Mouse (Mus musculus) ovary, postnatal 10 days (tissue): ENCODE measurements around the gene Hsph1.

Experiments
- DNase-seq: peaks from one replicate; pipeline ENCODE4 v3.0.0; 2022; ENCODE audit warnings: low spot score

Gene Hsph1

GRCm38 (mm10) chr5:149636075-149636920 lies at the start of gene Hsph1:
Hsph1 (minus strand) TSS chr5:149636376.
- DNase-seq: peak; percentile 91

DNA sequence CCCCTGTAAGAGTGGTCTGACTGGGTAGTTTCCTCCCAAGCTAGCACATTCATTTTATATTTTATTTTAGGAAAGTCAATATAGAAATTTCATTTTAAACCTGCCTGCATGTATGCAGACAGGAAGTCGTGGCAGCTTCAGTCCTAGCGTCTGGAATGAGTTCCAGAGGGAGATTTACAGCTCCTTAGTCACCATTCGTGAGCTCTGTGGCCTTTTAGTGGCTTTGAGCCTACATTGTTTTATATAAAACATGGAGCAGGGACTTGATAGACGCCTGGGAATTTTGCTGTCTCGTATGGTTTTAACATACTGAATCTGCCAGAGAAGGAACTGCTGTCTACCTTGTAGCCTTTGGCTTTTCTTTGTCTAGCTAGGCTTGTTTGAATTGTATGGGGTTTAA lies 44.8 kb upstream of the Hsph1 start:
- no peak for DNase-seq

- no peak for DNase-seq
These were observed 43.7 kb upstream of the Hsph1 start for GRCm38 (mm10) chr5:149679886-149680285.

- DNase-seq: no peak
These were observed 43.2 kb upstream of the Hsph1 start for GRCm38 (mm10) chr5:149679362-149679761.

GRCm38 (mm10) chr5:149678990-149679348 lies 42.8 kb upstream of the Hsph1 start:
- no peak for DNase-seq

DNA sequence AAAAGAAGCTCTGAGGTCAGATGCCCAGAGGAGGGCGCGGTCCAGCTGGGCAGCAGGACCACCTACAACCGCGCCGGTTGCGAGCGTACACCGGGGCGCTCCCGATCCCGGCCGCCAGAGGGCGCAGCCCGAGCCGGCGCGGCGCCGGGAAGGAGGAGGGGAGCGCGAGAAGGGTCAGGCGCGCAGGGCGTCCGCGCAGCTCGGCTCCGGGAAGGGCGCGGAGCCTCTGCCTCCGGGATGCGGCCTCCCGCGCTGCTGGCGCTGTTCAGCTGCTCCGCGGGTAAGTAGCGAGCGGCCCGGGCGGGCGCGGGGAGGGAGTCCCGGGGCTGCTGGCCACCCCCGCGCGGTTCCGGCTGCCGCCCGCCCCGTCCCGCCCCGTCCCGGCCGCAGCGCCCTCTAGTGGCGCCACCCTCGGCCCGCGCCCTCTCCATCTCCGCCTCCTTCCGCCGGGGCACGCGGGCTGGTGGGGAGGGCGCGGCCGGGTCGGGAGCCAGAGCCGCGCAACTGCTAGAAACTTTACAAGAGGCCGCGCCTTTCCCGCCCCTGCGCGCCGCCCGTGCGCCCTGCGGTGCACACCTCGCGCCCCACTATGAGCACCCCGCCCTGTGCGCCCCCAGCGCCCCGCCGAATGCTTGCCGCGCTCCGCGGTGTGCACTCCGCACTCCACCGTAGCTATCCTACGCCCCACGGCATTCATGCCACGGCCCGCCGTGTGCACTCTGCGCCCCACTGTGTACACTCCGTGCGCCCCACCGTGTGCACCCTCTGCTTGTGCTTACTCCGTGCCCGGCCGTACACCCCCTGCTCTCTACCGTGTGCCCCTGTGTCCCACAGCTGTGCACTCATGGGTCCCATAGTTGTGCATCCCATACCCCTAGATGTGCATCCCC lies 42.2 kb upstream of the Hsph1 start, which contains the start of gene B3glct:
B3glct (plus strand) TSS at position 131 of the 890 bp plus-strand sequence.
- peak; percentile 69 for DNase-seq

DNA sequence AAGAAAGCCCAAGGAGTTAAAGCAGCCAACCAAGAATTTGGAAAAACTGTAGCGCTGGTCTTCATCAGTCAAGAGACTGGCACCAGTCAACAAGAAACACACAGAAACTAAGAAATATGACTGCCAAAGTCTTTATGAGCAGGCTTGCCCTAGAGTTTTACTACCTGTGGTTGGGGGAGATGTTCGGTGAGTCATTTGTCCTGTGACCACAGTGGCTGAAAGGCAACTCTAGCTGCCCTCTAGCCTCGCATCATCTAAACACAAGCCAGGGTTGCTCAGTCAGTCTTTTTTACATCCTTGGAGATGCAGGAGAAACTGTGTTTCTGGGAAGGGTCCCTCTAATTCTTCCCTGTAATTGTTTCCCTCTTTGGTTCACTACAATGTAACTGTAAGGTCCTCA lies 41.0 kb upstream of the Hsph1 start:
- DNase-seq: no peak

GRCm38 (mm10) chr5:149663417-149663816 lies 27.2 kb upstream of the Hsph1 start:
- DNase-seq: no peak

- DNase-seq: no peak
These were observed 26.8 kb upstream of the Hsph1 start for GRCm38 (mm10) chr5:149662980-149663379.

DNA sequence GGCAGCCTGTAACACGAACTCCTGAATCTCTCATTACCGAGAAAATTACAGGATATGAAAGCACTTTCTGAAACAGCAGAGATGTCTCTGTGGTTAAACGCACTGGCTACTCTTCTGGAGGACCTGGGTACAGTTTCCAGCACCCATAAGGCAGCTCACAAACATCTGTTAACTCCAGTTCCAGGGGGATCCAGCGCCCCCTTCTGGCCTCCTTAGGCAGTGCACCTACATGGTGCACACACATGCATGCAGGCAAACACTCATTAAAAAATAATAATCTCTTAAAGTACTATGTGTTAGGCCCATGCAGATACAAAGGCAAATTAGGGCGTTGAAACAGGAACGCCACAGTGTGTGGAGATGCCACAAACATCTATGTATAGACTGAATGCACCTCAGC lies 25.3 kb upstream of the Hsph1 start:
- DNase-seq: no peak

DNA sequence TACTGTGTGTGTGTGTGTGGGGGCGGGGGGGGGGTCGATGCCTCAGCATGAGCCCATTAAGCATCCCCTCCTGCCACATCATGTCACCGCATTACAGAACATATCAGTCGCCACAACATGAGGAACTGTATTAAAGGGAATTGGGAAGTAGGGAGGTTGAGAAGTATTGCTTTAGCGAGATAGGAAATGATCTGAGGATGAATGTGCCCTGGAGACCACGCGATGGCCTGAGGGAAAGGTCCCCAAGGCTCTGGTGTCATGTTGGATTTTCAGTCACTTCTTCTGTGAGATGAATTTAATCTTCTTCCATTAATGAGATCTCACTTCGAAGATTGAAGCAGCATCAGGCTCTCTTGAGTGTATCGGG lies 23.2 kb upstream of the Hsph1 start:
- no peak for DNase-seq

- DNase-seq: no peak
These were observed 22.7 kb upstream of the Hsph1 start for GRCm38 (mm10) chr5:149658741-149659413.

DNA sequence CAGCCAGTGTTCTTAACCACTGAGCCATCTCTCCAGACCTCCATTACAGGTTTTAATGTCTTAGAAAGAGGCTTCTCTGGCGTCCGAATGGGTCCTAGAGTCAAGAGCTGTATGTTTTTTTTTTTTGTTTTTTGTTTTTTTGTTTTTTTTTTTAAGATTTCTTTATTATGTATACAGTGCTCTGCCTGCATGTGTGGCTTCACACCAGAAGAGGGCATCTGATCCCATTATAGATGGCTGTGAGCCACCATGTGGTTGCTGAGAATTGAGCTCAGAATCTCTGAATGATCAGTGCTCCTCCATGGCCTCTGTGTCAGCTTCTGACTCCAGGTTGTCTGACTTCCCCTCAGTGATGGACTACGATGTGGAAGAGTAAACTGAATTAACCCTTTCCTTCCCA lies 21.8 kb upstream of the Hsph1 start:
- DNase-seq: no peak

DNA sequence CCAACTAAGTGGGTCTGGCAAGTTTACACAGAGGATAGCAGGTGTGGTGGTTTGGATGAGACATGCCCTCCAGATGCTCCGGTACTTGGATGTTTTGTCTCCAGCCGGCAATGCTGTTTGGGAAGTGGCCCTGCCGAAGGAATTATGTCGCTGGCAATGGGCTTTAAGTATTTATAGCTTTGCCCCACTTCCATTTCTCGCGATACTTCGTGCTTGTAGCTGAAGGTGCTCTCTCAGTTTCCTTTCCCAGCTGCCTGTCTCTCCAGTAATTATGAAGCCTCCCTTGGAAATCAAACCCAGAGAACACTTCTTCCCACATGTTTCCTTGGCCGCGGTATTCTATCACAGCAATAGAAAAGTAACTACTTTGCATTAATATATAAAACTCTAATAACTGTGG lies 19.5 kb upstream of the Hsph1 start:
- DNase-seq: no peak

GRCm38 (mm10) chr5:149650179-149650553 lies 14.0 kb upstream of the Hsph1 start:
- DNase-seq: no peak

- no peak for DNase-seq
These were observed 13.5 kb upstream of the Hsph1 start for GRCm38 (mm10) chr5:149649499-149650178.

DNA sequence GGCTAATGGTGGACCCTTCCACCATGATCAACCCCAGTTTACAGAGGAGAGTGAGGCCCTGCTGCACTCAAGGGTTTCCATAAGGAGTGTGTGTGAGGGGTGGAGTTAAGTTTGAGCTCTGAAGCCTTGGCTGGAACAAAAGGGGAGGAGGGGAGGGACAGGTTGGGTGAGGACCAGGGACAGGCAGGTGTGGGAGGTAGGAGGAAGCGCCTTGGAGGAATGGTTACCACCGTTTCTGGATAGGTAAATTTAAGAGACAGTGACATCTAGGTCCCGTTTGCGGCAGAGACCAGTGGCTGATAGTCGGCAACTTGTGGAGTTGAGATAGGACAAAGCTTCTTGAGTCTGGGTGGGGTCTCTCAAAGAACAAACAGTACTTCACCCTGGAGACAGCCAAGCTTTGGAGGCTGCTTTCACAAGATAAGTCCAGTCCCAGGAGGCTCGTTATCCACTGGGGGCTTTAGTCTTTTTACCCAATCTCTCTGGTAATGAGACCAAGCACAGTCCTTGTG lies 12.8 kb upstream of the Hsph1 start:
- DNase-seq: no peak

DNA sequence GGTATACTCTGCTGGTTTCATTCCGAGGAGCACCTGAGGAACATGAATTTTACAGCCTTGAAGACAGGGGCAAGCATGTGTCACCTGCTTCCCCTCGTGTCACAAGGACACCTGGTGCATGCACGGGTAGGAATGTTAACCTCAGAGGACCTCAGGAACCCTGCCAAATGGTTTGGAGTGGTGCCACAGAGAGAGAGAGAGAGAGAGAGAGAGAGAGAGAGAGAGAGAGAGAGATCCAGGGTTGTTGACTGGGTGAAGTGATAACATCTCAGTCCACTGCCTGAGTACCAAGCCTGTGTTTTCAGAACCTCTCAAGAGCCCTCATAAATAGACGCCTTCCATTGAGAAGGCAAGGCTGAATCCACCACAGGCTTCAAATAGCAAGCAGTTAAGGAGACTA lies 12.0 kb upstream of the Hsph1 start:
- DNase-seq: no peak

DNA sequence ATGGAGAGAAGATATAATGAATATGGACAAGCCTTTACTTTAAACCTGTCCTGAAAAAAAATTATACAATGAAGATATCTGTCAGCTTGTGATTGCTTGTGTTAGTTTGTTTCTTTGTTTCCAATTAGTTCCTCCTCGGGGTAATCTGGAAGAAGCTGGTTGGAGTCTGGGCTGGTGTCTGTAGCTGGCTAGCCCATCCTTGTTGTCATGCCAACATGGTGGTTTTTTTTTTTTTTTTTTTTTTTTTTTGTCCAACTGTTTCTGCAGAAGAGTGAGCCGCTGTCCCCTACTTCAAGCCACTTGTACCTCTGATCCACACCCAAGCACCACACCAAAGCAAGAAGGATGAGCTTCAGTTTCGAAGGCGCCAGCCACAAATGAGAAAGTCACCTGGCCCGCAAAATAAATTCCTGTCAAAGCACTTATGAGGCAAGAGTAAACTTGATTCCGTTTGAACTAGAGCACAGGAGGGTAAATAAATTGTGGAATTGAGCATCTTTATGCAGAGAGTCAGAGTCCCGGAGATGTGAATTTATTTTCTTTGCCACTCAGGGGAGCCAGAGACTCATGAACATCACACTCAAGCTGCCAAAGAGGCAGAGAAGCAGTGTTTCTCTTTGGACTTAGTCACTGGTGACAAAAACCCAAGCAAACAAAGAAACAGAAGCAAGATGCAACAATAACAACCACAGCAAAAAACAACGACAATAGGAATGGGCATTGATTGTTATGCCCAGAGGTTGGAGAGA lies 11.4 kb upstream of the Hsph1 start:
- DNase-seq: no peak

- DNase-seq: no peak
These were observed 6.8 kb upstream of the Hsph1 start for GRCm38 (mm10) chr5:149642783-149643509.
